In the genomic region with DNA sequence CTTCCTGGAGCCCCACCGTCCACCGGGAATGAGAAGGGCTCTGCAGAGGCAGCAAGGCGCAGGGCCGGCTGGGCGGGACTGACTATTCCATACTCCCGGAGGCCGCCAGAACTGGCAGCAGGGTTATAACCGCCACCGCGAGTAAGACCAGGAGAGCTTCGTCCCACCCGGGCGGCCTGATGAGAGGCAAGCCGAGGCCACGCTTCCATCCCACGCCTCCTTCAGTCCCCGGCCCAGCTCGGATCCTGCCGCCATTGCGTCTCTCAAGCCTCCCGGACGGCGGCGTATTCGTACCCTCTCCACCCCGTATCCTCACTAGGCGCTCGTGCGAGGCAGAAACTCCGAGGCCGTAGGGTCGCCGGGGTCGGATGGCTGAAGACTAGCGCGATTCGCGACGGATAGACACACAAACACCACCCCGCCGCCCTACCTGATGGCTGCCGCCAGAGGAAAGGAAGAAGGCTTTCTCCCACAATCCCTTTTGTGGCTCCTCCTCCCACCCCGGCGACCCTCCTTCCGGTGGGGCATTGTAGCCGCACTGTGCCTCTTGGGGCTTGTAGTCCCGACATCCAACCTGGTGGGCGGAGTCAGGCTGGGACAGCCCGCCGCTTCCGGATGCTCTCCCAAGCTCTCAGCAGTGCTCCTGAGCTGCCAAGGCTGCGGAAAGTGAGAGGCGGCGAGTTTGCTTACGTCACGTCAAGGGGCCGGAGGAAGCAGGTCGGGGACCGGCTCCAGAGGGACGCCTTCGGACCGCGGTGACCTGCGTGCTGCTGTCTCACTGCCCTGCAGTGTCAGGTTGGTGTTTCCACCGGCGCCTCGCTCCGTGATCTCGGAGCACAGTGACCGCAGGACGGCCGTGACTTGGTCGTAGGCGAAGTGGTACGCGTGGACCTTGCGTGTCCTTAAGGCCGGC, we compare ENCODE assay signal across 1 mouse cellular context.
TF ChIP-seq lines count a peak whose summit lies in the region.

TSS of gene Nkiras1 (plus strand) at position 608 of the 913 bp plus-strand sequence.
TSS of gene Rpl15 (minus strand) at position 863 of the 913 bp plus-strand sequence.

TF ChIP-seq in MEL, 35 proteins besides CTCF, POLR2A, EP300 and RAD21 (continued from another document):
- TF ChIP-seq NRF1 (IDR thresholded peaks at IDR 0.05; ENCODE audit: insufficient read depth, low read depth, low read length, poor library complexity, severe bottlenecking) (0 out of 2 replicates have a peak, but pooled peaks have one; percentile 2), ZMIZ1 (IDR thresholded peaks at IDR 0.05; ENCODE audit: low read depth, low read length) (peak; percentile 71; the same call in 1 of the 2 replicates), NELFE (IDR thresholded peaks at IDR 0.05; ENCODE audit: low read depth, low read length) (peak; percentile 96), MYB (IDR thresholded peaks at IDR 0.05; ENCODE audit: low read depth, low read length) (no peak), POLR2AphosphoS2 (IDR thresholded peaks at IDR 0.05; ENCODE audit: low read length) (peak; percentile 89), ZKSCAN1 (IDR thresholded peaks at IDR 0.05; ENCODE audit: low read depth, low read length) (no peak), KAT2A (conservative IDR thresholded peaks at IDR 0.05; ENCODE audit: low read depth, low read length) (peak; percentile 85), MAX (IDR thresholded peaks at IDR 0.05; ENCODE audit: low read length) (peak; percentile 71), TCF12 (IDR thresholded peaks at IDR 0.05; ENCODE audit: low read depth, low read length) (peak; percentile 71; the same call in 1 of the 2 replicates), SIN3A (IDR thresholded peaks at IDR 0.05; ENCODE audit: low read length) (peak; percentile 88; the same call in 1 of the 2 replicates)
